Mouse (Mus musculus) adipocyte (in vitro differentiated cells): ENCODE results near the gene Helz.
A peak's percentile ranks its signal among the peaks of the same experiment; 100 is the strongest.
"Not testable (repeated sequence)": the region's sequence is repeated elsewhere in the genome, so short reads cannot be mapped to it uniquely, and the experiment has no call there.

Source experiments
- DNase-seq: peaks from one replicate; pipeline ENCODE4 v3.0.0-alpha.2; 2016; ENCODE audit warnings: low spot score

Helz gene

DNA sequence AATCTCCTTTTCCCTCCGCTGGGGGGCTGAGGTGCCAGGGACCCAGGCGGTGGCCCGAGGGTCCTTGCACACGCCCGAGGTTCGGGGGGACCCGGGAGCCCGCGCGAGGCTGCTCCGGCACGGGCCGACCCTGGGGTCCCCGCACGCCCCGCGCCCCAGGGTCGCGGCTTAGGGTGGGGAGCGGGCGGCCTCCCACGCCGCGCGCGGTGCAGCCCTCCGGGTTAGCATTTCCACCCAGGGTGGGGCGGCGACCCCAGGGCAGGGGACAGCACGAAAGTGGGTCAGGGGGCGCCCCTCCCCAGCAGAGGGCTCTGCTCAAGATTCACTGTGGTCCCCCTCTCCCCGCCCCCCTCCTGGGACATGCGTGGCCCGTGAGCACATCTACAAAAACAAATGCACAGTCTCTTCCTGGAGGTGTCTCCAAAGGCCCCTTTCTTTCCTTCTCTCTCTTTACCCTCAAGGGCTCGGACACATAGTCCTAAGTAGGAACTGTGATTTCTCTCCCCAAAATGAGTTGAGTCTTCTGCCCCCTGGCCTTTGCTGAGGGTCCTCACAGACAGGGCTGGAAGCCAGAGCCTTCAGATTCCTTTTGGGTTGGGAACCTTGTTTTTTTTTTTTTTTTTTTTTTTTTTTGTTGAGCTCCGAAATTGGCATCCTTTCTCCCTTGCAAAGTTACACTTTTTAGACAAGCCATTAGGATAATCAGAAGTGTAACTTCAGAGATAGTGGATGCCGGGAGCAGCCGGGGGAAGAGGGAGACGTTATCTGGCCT, 660 bp downstream of the Helz start:
- peak; percentile 33 for DNase-seq

DNA sequence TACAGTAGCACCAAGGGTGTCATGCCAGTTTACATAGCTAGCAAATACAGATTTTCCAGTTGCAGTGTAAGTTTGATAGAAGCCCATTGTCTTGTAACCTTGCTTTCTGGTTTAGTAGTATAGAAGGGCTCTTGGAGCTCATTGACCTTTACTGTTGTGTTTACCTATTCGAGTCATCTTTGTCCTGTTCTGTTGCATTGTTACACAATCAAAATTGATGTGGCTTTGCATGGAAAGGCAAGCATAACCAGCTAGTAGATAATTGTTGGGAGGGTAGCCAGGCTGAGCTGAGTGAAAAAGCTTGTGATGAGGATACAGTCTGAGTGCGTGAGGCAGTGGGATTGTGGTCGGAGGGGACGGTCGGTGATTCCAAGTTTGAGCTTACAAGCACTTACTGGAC, 12.1 kb downstream of the Helz start:
- no peak for DNase-seq

DNA sequence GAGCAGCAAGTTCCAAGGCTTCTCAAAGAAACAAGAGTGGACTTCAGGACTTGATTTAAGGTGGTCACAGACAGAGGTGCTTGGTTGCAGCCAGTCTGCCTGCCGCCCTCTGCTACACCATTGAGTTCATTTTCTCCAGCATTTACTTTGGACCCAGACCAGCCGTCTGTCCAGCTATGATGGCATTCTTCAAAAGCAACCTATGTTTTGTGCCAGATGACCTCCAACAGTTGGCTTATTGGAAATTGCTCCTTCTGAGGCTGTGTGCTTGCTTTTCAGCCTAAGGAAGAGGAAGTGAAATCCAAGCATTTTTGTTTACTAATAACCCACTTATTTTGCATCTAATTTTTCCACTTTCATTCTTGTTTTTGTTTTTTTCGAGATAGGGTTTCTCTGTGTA, 19.7 kb downstream of the Helz start:
- peak; percentile 61 for DNase-seq

DNA sequence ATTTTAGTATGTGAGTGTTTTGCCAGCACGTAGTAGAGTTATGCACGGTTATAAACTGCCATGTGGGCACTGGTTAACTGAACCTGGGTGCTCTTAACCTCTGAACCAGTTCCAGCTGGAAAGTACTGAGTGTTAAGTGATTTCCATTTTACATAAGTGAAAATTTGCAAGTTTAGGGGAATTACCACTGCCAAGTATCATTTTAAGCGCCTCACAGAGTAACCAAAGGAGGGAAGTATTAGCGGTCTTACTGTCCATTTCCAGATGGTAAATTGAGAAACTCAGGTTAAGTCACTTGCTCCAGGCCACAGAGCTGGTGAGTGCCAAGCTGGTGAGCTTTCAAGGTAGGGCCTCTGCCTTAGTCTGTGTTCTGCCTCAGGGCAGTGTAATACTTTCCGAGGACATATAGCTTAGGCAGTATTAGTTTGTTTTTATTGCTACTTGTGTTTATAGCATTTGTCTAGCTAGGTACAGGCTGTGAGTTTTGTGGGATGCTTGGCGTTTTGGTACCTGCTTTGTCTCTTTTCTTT, 20.8 kb downstream of the Helz start:
- DNase-seq, result no peak

DNA sequence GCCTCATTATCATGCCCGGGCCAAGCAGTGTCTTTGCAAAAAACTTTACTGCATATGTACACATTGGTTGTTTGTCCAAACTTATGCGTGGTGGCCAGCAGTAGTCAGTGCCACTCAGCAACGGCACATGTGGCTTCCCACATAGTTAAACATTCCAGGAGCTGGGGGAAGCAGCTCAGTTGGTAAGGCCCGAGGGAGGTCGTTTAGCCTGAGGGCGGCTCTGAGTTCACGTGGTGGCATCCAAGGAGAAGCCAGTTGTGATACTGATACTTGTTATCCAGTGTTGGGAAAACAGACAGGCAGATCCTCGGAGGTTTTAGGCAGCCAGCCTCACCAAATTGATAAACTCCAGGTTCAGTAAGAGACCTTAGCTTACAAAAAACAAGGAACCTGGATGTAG, 23.2 kb downstream of the Helz start:
- not testable (repeated sequence) for DNase-seq

DNA sequence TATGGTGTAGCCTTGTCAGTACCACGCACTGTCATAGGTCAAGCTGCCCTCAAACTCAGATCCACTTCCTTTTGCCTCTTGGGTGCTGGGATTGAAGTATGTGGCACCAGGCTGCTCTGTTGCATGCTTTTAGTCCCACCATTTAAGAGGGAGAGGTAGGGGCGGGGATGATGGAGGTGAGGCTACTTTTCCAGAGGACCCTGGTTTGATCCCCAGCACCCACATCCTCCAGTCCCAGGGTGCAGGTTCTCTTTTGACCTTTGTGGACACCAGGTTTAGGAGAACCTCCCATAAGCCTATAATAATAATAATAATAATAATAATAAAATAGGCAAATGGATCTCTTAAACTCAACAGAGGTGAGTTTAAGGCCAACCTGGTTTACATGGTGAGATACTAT, 23.6 kb downstream of the Helz start:
- no peak for DNase-seq

DNA sequence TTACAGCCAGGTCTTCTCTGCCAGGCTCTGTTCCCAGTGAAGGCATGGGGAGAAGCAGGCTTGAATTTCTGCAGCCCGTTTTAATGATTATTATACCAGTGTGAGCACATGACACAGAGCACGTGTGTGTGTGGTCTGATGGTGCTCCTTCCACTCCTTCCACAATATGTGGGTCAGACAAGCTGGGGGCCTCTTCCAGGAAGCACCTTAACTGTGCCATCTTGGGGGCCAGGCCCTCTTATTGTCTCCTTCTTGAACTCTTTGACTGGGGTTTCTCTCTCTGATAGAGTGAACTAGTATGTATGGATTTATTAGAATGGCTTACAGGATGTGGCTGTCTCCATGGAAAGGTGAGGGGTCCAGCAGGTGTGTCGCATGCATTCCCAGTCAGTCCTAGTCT, 24.8 kb downstream of the Helz start:
- no peak for DNase-seq

DNA sequence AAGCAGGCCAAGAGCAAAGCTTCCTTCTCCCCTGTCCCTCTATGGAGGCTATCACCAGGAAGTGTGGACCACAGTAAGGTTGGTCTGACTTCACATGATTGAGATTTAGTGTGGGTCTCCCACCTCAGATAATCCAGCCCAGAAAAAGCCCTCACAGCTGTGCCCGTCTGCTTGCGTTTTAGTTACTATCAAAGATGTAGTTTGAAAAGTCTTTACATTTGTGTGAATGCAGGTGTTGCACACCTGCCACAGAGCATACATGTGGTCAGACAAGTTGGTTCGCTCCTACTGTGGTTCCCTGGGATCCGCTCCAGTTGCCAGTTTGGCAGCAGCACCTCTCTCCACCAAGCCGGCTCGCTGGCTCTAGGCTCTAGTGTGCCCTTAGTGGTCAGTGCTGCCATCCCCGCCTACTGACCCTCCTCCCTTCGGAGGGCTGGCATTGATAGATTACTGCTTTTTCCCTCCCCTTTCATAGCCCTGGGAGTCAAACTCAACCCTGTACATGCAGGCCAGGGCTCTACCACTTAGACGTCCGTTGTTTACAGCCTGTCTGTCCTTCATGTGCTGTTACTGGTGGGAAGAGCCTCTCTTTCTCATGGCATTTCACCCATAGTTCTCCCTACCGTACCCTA, 25.4 kb downstream of the Helz start:
- DNase-seq, result peak; percentile 43

DNA sequence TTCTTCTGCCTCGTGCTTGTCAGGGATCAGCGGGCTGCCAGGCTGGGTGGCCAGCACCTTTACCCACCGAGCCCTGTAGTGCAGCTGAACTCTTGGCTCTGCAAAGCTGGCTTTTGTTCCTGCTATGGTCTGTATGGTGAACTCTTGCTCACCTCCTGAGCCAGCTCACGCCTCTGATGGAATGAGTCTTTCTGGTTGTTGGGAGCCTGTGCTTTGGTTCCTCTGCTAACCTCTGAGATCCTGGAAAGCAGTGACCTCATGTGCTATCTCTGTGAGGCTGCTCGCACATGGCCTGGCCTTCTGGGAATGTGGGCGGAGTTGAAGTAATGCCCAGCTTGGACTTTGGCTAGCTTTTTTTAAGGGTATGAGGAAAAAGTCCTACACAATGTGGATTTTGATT, 26.1 kb downstream of the Helz start:
- peak; percentile 88 for DNase-seq

DNA sequence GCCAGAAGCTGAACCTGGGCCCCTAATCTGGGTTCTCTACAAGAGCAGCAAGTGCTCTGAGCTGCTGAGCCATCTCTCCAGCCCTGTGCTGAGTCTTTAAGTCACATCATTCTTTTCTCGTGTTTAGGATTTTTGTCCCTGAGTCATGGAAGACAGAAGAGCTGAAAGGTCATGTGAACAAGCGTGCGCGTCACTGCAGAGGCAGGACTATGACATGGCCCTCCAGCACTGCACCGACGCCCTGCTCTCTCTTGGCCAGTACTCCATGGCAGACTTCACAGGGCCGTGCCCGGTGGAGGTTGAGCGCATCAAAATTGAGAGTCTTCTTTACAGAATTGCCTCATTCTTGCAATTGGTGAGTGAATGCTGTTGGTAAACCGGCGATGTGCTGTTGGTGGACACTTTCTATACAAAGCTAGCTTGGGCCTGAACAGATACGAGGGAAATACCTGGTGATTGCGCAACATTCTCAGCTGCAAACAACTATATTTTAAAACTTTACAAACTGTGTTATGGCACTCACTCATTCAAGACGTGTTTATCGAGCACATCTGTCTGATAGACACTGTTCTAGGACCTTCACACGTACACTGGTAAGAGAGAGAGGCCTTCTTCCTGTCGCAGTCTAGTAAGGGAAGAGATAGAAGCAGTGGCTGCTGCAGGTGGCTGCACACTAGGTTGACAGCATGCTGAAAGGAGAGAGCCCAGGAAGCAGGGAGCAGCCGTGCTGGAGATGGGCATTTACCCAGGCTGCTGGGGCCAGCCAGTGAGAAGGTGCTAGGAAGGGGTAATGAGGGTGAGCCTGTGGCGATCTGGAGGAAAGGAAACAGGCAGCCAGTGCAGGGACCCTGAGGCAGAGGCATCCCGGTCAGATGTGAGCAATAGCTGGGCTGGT, 27.3 kb downstream of the Helz start:
- DNase-seq, result no peak

DNA sequence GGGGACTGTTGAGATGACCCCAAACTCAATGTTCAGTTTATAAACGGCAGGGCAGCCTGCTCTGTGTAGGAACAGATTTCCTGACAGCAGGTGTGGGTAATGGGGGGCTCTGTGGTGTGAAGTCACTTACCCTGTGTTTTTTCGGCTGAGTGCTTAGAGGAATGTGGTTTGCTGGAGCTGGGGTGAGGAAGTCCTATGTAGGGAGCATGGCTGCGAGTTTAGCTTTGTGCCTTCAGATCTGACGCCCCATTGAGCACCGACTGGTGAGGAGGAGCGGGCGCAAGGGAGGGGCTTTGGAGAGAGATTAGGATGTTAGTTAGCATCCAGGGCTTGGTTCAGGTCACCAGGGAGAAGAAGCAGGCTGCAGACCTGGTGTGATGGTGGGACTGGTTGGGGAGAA, 28.5 kb downstream of the Helz start:
- no peak for DNase-seq

DNA sequence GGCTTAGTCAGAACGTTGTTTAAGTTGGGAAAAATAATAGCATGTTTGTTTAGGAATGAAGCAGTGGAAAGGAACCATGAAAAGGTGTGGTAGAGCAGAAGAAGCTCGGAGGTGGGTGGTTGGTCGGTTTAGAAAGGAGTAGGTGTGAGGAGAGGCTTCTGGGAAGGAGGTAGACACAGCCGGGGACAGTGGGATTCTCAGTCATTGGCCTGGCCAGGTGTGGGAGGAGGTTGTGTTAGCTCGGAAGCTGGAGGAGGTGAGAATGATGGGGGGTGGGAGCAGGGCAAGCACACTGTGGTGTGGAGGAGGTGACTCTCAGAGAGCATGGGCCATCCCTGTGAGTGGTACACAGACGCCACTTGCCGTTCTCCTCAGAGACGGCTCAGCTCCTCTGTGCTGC, 29.7 kb downstream of the Helz start:
- DNase-seq, result no peak

DNA sequence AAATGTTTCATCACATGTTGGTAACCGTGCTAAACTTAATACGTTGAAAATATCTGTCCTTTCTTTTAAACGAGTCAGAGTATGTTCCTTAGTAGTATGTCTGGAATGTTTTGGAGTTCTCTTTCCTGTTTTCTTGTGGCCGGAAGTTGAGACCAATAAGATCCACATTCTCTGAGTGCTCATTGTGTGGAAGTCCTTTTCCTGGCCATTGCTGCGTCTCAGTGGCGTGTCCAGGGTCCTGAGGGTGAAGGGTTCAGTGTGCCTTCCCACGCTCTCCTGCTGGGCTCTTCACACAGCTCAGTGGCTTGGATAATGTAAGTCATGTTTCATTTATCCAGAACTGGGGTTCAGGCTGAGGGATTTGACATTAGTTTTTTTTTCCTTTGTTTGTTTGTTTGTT, 30.5 kb downstream of the Helz start:
- DNase-seq, result no peak

DNA sequence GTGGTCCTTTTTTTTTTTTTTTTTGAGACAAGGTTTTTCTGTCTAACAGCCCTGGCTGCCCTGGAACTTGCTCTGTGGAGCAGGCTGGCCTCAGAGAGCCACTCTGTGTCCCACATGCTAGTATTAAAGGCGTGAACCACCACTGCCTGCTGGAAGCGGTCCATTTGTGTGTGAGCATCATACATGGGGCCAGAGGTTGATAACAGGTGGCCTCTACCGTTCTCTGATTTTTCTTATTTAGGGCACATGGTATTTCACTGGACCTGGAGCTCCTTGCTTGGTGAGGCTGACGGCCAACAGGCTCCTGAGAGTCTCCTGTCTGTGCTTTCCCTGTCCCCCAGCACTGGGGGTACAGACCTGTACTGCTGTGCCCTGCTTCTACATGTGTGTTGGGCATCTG, 33.1 kb downstream of the Helz start:
- DNase-seq, result no peak

DNA sequence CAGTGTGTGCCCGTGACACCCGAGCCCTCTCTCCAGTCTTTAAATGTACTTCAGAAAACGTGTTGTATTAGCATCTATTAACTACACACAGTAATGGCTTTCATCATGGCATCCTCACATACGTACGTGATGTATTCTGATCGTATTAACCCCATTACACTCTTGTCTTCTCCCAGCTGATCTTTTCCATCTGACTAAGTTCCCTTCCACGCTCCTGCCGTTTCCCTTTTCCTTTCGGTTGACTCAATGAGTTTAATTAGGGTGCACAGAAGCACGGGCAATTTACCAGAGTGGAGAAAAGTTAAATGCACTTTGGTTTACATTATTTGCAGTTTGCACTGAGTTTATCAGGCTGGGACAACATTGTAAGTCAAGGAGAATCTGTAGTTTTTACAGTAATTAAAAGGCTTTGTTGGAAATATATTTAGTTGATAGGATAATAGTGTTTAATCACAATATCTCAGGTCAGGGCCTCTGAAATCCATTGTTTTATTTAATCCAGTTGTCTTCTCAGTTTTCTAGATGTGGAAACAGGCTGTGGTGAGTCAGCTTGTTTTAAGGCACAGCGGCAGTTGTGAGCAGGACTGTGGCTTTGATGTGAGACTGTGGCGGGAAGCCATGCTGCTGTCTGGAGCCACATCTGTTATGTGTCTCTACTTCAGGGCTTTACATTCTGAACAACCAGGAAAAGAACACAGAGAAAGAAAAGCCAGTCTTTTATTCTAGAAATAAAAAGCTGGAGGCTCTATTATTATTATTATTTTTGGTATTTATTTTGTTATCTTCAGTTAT, 37.1 kb downstream of the Helz start:
- peak; percentile 10 for DNase-seq

DNA sequence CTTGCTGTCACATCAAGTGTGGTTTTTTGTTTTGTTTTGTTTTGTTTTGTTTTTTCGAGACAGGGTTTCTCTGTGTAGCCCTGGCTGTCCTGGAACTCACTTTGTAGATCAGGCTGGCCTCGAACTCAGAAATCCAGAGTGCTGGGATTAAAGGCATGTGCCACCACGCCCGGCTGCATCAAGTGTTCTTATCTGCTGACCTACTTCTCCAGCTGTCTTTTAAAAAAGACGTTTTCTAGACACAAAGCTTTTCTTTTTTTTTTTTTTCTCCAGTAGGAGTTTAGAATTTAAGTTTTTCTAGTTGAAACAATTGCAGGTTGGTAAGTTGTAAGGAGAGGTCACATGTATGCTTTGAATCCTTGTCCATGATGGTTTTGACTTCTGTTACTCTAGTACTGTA, 38.4 kb downstream of the Helz start:
- not testable (repeated sequence) for DNase-seq

DNA sequence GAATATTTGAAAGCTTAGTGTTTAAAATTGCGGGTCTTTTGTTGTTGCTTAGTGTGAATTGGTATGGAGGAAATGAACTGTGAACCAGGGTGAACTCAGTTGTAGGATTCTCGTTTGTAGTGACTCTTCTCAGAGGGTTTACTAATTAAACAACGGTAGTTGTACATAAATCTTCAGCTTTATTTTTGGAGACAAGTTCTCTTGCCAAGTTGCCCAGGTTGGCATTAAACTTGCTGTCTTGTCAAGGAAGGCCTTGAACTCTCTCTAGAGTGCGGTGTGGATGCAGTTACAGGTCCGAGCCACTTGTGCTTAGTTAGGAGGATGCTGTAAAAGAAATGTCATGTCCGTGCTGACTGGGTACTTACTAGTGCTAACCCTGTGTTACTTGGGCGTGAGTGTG, 39.4 kb downstream of the Helz start:
- DNase-seq, result no peak

DNA sequence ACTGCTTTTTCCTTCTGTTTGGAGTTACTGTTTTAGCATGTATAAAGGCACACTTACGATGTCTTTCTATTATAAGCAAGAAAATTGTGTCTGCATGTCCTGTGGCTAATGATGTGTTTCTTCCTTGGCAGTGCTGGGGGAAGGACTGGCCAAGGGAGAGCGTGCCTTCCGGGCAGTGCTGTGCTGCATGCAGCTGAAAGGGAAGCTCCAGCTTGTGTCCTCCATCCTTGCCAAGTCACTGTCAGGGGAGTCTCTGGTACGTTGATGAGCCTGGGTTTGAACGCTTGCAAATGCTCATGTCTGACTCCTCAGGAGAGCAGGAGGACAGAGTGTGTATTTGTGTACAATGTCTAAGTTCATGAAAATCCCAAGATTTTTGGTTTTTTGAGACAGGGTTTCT, 44.8 kb downstream of the Helz start:
- DNase-seq, result no peak

DNA sequence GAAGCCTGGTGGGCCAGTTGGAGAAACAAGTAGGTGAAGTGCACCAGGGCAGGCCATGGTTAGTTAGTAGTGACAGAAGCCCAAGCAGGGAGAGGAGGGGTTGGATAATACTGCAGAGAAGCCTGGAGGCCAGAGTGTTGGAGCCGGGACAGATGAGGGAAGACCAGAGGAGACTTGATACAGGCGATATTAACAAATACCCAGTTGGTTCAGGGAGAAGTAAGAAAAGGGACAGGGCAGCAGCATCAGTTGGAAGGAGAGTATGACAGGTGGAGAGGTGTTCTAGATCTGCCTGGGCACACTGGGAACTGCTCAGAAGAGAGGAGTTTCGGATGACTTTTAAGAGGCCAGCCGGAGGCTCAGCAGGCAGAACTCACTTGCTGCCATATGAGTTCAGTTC, 49.7 kb downstream of the Helz start:
- DNase-seq, result no peak

DNA sequence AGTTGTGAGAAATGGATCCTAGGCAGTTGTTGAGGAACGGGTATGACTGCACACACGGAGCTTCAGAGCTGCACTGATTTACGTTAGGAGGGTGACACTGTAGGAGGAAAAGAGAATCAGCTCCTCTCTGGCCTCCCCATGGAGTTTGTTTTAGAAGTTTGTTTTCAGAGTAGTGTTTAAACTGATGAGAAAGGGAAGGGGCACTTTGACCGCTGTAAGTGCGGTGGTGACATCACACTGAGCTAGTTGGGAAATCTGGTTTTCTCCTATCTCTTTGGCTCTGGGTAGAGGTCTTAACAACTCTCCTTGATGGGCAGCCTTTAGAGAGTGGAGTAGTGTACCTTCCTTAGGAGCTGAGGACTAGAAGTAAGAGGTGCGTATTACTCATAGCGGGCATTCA, 58.0 kb downstream of the Helz start:
- no peak for DNase-seq

DNA sequence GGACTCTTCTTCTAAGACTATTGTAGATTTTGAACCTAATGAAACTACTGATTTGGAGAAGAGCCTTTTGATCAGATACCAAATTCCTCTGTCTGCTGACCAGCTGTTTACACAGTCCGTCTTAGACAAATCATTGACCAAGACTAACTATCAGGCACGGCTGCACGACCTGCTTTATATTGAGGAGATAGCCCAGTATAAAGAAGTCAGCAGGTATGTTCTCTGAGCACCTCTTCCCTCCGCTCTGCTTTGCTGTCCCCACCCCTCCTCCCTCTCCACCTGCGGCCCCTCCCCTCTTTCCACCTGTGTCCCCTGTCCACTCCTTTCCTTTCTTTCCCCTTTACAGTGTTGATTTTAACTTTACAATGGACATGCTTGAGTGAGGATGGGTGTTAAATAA, 66.2 kb downstream of the Helz start:
- DNase-seq, result no peak

DNA sequence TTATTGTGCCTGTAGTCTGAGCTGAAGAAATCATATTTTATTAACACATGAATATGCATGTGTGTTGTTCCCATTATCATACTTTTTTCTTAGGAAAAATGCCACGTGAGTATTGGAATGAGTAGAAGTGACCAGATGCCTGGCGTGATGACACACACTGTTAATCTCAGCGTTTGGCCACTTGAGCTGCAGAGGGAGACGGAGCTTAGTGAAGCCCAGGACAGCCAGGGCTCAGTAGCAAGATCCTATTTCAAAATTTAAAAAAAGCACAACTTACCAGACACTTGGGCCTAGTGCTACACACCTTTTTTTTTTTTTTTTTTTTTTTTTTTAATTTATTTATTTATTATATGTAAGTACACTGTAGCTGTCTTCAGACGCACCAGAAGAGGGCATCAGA, 68.0 kb downstream of the Helz start:
- no peak for DNase-seq
